Mouse (Mus musculus) limb, embryonic 14.5 days (tissue): ENCODE results near the gene Trmt10b. TPM values are rescaled to one million over a fixed set of nuclear protein-coding genes. Genes with fewer than 3 reads are reported as not detected.

ENCODE experiments used
- ATAC-seq: fragments of 200-750 bp; cut with Nextera tagmentation; 2 replicates; pipeline ENCODE4 v1.8.0; 2017; ENCODE audit warnings: low read depth, moderate number of reproducible peaks, moderate TSS enrichment; ENCODE audit not compliant: low FRiP score
- DNase-seq: peaks from one replicate; pipeline ENCODE4 v3.0.0-alpha.2; 2015; ENCODE audit warnings: low spot score
- H3K27ac ChIP-seq: fragments of 300-500 bp; sonication (generic); replicated peaks from 2 replicates; pipeline ENCODE4 v1.5.1; 2014; ENCODE audit warnings: low read depth, mild to moderate bottlenecking, low read length, moderate library complexity, mixed read lengths
- H3K27me3 ChIP-seq: fragments of 300-500 bp; sonication (generic); 2 replicates; pipeline ENCODE4 v1.6.1; 2014; ENCODE audit warnings: low read length, mixed read lengths; ENCODE audit not compliant: control insufficient read depth, insufficient read depth
- H3K36me3 ChIP-seq: fragments of 300-500 bp; sonication (generic); 2 replicates; pipeline ENCODE4 v1.6.1; 2014; ENCODE audit warnings: mild to moderate bottlenecking, low read length, moderate library complexity, mixed read lengths; ENCODE audit not compliant: control insufficient read depth, insufficient read depth
- H3K4me1 ChIP-seq: fragments of 300-500 bp; sonication (generic); 2 replicates; pipeline ENCODE4 v1.6.1; 2014; ENCODE audit warnings: antibody characterized with exemption, low read length, mixed read lengths; ENCODE audit not compliant: control insufficient read depth, insufficient read depth
- H3K4me2 ChIP-seq: fragments of 300-500 bp; sonication (generic); replicated peaks from 2 replicates; pipeline ENCODE4 v1.6.1; 2014; ENCODE audit warnings: low read depth, mild to moderate bottlenecking, low read length, moderate library complexity; ENCODE audit not compliant: severe bottlenecking
- H3K4me3 ChIP-seq: fragments of 300-500 bp; sonication (generic); replicated peaks from 2 replicates; pipeline ENCODE4 v1.5.1; 2014; ENCODE audit warnings: low read length
- H3K9ac ChIP-seq: fragments of 300-500 bp; sonication (generic); 2 replicates; pipeline ENCODE4 v1.6.1; 2014; ENCODE audit warnings: mild to moderate bottlenecking, low read depth, low read length, moderate library complexity; ENCODE audit not compliant: severe bottlenecking
- H3K9me3 ChIP-seq: fragments of 300-500 bp; sonication (generic); 2 replicates; pipeline ENCODE4 v1.6.1; 2016; ENCODE audit warnings: low read length; ENCODE audit not compliant: control insufficient read depth
- POLR2A ChIP-seq: fragments of 200-500 bp; IDR thresholded peaks from 2 replicates; pipeline ENCODE4 v1.8.0; 2012; ENCODE audit warnings: inconsistent platforms, mild to moderate bottlenecking, moderate library complexity, borderline replicate concordance; ENCODE audit not compliant: insufficient read depth, insufficient read length; ENCODE audit errors: extremely low read depth
- WGBS: fragments of 180-500 bp; shearing (Covaris S2); extraction: QIAGEN DNeasy Blood & Tissue Kit; methylation state at CpG from one replicate; pipeline ENCODE4 v1.1.7; 2014; 5-methylcytosine and 5-hydroxymethylcytosine counted together
- polyA plus RNA-seq, 2 experiments: library from polyadenylated mRNA; depleted of rRNA in 1 of 2; stranded (reverse) in 1 of 2; unstranded in 1 of 2; fragments of >200 nt; fragmentation: Nextera tagmentation in 1 of 2; extraction: Ambion mirVana in 1 of 2; gene quantifications; 2 replicates each; pipeline versions ENCODE4 v1.2.1 to v1.2.3; 2012 to 2014

The Trmt10b gene
- polyA plus RNA-seq (2012; rRNA removed), result 7.1 and 10.1 TPM in 2 replicates
- polyA plus RNA-seq (2014; fragmentation: Nextera tagmentation; extraction: Ambion mirVana), result 16.2 and 18.5 TPM in 2 replicates

DNA sequence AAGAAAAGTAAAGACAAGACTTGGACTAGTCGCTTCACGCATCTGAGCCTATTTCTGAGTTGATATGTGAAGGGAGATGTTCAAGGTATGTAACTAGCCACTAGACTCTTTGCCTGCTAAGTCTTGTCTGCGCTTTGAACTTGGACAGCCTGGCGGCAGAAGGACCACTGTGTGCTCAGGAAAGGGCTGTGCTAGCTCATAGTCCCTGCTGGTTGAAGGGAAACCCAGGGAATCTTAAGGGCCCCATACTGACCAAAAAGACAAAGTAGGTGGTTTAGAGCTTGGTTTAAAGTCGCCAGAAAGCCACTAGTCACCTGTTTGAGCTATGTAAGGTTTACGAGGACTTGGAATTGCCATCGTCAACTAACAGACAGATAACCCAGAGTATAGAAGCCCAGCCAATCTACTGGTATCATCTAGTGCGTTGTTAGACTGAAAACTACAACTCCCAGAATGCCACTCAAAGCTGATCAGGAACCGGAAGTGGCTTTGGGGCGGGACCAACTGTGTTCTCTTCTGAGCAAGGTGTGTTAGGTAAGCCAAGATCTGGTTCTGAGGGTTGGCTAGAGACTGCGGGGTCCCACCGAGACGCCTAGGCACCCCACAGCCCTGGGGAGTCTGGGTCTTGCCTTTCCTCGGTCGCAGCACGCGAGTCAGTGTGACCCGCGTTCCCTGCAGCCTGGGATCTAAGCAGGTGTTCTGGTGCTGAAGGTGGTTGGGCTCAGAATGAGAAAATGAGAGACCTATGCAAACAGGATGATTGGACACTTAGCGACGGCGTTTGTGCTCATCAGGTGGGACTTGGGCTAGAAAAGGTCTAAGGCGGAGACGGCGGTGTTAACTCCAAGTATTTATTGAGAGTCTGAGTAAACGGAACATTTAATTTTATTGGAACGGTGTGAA is at the start of gene Trmt10b:
Gene Trmt10b (plus strand): TSS at position 466 of the 903 bp plus-strand sequence.
- no peak within 1 kb of the TSS for H3K27ac ChIP-seq
- H3K4me2 ChIP-seq, result peak within 1 kb of the TSS; percentile 63
- H3K36me3 ChIP-seq, result peaks cover 15% of the 10 kb centered on the region
- H3K4me3 ChIP-seq, result peak within 1 kb of the TSS; percentile 53
- WGBS, result 19% methylated on average over 27 of the region's 27 CpGs
- no peaks in the 10 kb centered on the region for H3K27me3 ChIP-seq
- H3K9ac ChIP-seq, result peak within 1 kb of the TSS; percentile 56
- H3K9me3 ChIP-seq, result no peaks in the 10 kb centered on the region
- ATAC-seq (peak; percentile 62; the same call in 1 of the 2 replicates), DNase-seq (peak; percentile 82)
- TF ChIP-seq POLR2A, result no peak
- H3K4me1 ChIP-seq, result 0 out of 2 replicates have a peak, but pooled peaks cover 4% of the 10 kb centered on the region

DNA sequence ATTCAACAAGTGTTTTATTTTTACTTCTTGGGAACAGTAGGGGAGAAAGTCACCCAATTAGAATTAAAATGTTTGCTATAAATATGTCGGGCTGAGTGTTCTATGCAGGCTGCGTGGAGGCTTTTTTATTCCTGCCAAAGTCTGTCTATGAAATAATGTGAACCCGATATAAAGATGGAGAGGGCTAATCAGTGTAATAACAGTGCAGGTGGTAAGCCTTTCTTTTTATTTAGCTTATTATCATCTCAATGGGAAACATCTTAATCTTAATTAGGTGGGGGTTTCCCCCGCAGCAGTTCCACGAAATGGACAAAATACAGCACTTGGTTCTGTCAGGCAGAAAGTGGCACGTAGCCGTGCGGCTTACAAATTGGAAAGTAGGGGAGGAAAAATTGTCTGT is 45.7 kb upstream of the Trmt10b start:
- ATAC-seq (no peak), DNase-seq (no peak)
- H3K4me3 ChIP-seq, result no peak overlapping the region
- 78% methylated on average over 8 of the region's 8 CpGs for WGBS
- H3K27ac ChIP-seq, result no peak overlapping the region
- no peak for TF ChIP-seq POLR2A
- no peaks in the 10 kb centered on the region for H3K27me3 ChIP-seq
- no peak overlapping the region for H3K9ac ChIP-seq
- peaks cover 2% of the 10 kb centered on the region; the same call in 1 of the 2 replicates for H3K4me1 ChIP-seq
- no peaks in the 10 kb centered on the region for H3K36me3 ChIP-seq
- no peaks in the 10 kb centered on the region for H3K9me3 ChIP-seq
- no peak overlapping the region for H3K4me2 ChIP-seq

DNA sequence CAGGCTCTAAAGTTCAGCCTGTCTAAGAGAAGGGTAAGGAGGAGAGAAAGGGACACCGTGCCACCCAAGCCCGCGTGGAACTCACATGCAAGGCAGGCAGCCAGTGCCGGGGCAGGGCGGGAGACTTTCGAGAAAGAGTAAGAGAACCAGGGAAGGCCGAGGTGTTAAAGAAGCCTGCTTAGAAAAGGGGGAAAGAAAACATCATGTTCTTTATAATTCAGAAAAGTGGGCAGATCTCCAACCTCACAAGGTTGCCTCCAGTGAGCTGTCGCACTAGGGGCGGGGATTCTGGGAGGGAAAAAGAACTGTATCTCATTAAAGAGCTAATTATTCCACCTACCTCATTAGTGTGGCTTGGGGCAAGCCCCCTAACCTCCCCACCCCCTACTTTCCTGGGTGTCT is 44.1 kb upstream of the Trmt10b start:
- H3K27me3 ChIP-seq, result no peaks in the 10 kb centered on the region
- DNase-seq, result no peak
- no peak for ATAC-seq
- no peak for TF ChIP-seq POLR2A
- H3K27ac ChIP-seq, result no peak overlapping the region
- H3K9me3 ChIP-seq, result no peaks in the 10 kb centered on the region
- H3K9ac ChIP-seq, result no peak overlapping the region
- H3K4me1 ChIP-seq, result peaks cover 2% of the 10 kb centered on the region; the same call in 1 of the 2 replicates
- H3K4me2 ChIP-seq, result no peak overlapping the region
- 21% methylated on average over 9 of the region's 9 CpGs for WGBS
- no peaks in the 10 kb centered on the region for H3K36me3 ChIP-seq
- H3K4me3 ChIP-seq, result no peak overlapping the region

DNA sequence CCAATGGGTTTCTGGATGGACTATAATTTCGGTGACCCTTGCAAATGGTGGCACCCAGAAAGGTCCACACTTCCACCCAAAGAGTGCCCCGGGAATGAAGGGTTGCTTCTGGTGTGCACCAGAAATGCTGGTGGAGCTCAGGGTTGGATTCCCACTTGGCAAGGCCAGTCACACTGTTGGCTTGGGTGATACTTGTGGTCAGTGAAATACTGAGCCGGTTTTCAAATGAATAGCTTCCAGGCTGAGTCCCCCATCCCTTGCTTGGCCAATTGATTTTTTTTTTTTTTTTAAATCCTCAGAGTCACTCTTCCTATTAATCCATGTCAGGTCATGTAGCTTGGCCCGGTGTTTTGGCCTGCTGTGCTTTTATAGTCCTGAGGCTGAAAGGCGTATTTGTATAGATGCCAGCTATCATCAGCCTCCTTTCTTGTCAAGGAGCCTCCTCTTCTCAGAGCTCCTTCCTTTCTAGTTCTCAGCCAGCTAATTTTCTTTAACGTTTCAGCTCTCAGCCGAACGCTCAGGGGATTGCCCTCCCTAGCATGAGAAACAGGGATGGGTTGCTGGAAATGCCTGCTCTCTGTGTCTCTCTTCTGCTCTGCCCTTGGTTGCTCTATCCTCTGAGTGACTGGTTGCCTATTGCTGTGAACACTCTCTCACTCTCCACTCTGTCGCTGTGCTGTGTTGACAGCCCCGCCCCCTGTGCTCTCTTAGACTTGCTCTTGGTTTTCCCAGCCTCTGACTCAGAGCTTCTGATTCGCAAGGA is 42.9 kb upstream of the Trmt10b start:
- no peaks in the 10 kb centered on the region for H3K36me3 ChIP-seq
- ATAC-seq (no peak), DNase-seq (no peak)
- no peaks in the 10 kb centered on the region for H3K27me3 ChIP-seq
- no peak overlapping the region for H3K27ac ChIP-seq
- 57% methylated on average over 11 of the region's 11 CpGs for WGBS
- H3K4me1 ChIP-seq, result peaks cover 2% of the 10 kb centered on the region; the same call in 1 of the 2 replicates
- no peak overlapping the region for H3K9ac ChIP-seq
- no peak overlapping the region for H3K4me3 ChIP-seq
- no peak overlapping the region for H3K4me2 ChIP-seq
- no peaks in the 10 kb centered on the region for H3K9me3 ChIP-seq
- no peak for TF ChIP-seq POLR2A

- ATAC-seq (no peak), DNase-seq (no peak)
- Histone ChIP-seq H3K9me3 (no peaks in the 10 kb centered on the region), H3K4me2 (no peak overlapping the region), H3K27me3 (no peaks in the 10 kb centered on the region), H3K27ac (no peak overlapping the region), H3K9ac (no peak overlapping the region), H3K4me1 (0 out of 2 replicates have a peak, but pooled peaks cover 2% of the 10 kb centered on the region), H3K36me3 (no peaks in the 10 kb centered on the region), H3K4me3 (no peak overlapping the region)
- WGBS, result 60% methylated on average over 4 of the region's 4 CpGs
- no peak for TF ChIP-seq POLR2A
Measured at GRCm38 (mm10) chr4:45259232-45259832, 37.6 kb upstream of the Trmt10b start.
